Mouse (Mus musculus) kidney, embryonic 14.5 days (tissue): ENCODE results near the gene Olfr724. TPM values are rescaled to one million over a fixed set of nuclear protein-coding genes. Genes with fewer than 3 reads are reported as not detected.
"Not testable (repeated sequence)": the region's sequence is repeated elsewhere in the genome, so short reads cannot be mapped to it uniquely, and the experiment has no call there.

Experiments
- ATAC-seq: fragments of 200-750 bp; cut with Nextera tagmentation; 2 replicates; pipeline ENCODE4 v1.8.0; 2017; ENCODE audit warnings: moderate number of reproducible peaks, mild to moderate bottlenecking, moderate TSS enrichment, moderate library complexity; ENCODE audit not compliant: low FRiP score, low TSS enrichment
- H3K27ac ChIP-seq: fragments of 300-500 bp; sonication (generic); 2 replicates; pipeline ENCODE4 v1.5.1; 2014; ENCODE audit warnings: low read depth, mild to moderate bottlenecking, low read length, moderate library complexity, mixed read lengths
- H3K27me3 ChIP-seq: fragments of 300-500 bp; sonication (generic); 2 replicates; pipeline ENCODE4 v1.6.1; 2014; ENCODE audit warnings: mild to moderate bottlenecking, low read length; ENCODE audit not compliant: control insufficient read depth, insufficient read depth
- H3K36me3 ChIP-seq: fragments of 300-500 bp; sonication (generic); 2 replicates; pipeline ENCODE4 v1.6.1; 2014; ENCODE audit warnings: low read length, mixed read lengths; ENCODE audit not compliant: control insufficient read depth, insufficient read depth
- H3K4me1 ChIP-seq: fragments of 300-500 bp; sonication (generic); 2 replicates; pipeline ENCODE4 v1.6.1; 2014; ENCODE audit warnings: low read length, mixed read lengths; ENCODE audit not compliant: control insufficient read depth, insufficient read depth
- H3K4me2 ChIP-seq: fragments of 300-500 bp; sonication (generic); replicated peaks from 2 replicates; pipeline ENCODE4 v1.6.1; 2014; ENCODE audit warnings: low read depth, mild to moderate bottlenecking, low read length
- H3K4me3 ChIP-seq: fragments of 300-500 bp; sonication (generic); 2 replicates; pipeline ENCODE4 v1.5.1; 2014; ENCODE audit warnings: mild to moderate bottlenecking, low read length
- H3K9ac ChIP-seq: fragments of 300-500 bp; sonication (generic); 2 replicates; pipeline ENCODE4 v1.6.1; 2014; ENCODE audit warnings: low read depth, mild to moderate bottlenecking, low read length, moderate library complexity
- H3K9me3 ChIP-seq: fragments of 300-500 bp; sonication (generic); 2 replicates; pipeline ENCODE4 v1.6.1; 2016; ENCODE audit warnings: low read length; ENCODE audit not compliant: control insufficient read depth
- WGBS: fragments of 180-500 bp; shearing (Covaris S2); extraction: QIAGEN DNeasy Blood & Tissue Kit; methylation state at CpG from one replicate; pipeline ENCODE4 v1.1.7; 2014; 5-methylcytosine and 5-hydroxymethylcytosine counted together
- polyA plus RNA-seq: library from polyadenylated mRNA; unstranded; fragments of >200 nt; fragmentation: Nextera tagmentation; extraction: Ambion mirVana; gene quantifications from 2 replicates; pipeline ENCODE4 v1.2.1, GENCODE M21; 2014

Gene Olfr724
- polyA plus RNA-seq: not detected in 2 replicates

GRCm38 (mm10) chr14:49963174-49963573, at the start of gene Olfr724:
Olfr724 (minus strand) TSS chr14:49963274.
- 67% methylated on average over 1 of the region's 1 CpGs for WGBS
- not testable (repeated sequence) for H3K4me1 ChIP-seq, H3K9ac ChIP-seq, ATAC-seq, H3K36me3 ChIP-seq, H3K4me3 ChIP-seq, H3K9me3 ChIP-seq, H3K27me3 ChIP-seq, H3K4me2 ChIP-seq, H3K27ac ChIP-seq

GRCm38 (mm10) chr14:49955890-49956289, 7.2 kb downstream of the Olfr724 start:
- no peaks in the 10 kb centered on the region for H3K36me3 ChIP-seq
- no peak overlapping the region for H3K4me2 ChIP-seq
- no peaks in the 10 kb centered on the region for H3K4me1 ChIP-seq
- no peaks in the 10 kb centered on the region for H3K9me3 ChIP-seq
- no peak overlapping the region for H3K4me3 ChIP-seq
- H3K9ac ChIP-seq: no peak overlapping the region
- H3K27me3 ChIP-seq: no peaks in the 10 kb centered on the region
- WGBS: 28% methylated on average over 2 of the region's 2 CpGs
- no peak for ATAC-seq
- H3K27ac ChIP-seq: no peak overlapping the region

GRCm38 (mm10) chr14:49931687-49932086, 31.4 kb downstream of the Olfr724 start, which contains the start of gene Olfr723:
Olfr723 (minus strand) TSS chr14:49931787.
- not testable (repeated sequence) for H3K36me3 ChIP-seq, H3K27ac ChIP-seq, H3K4me1 ChIP-seq, H3K27me3 ChIP-seq, H3K4me2 ChIP-seq, ATAC-seq, H3K4me3 ChIP-seq, H3K9me3 ChIP-seq, H3K9ac ChIP-seq

Other genes starting within 250 kb of the Olfr724 start
- 3.5 and 5.2 TPM in 2 replicates for gene Armh4, start 179.9 kb downstream of the Olfr724 start, polyA plus RNA-seq
- gene Olfr722, start 61.3 kb downstream of the Olfr724 start, polyA plus RNA-seq: not detected in 2 replicates
- gene Olfr723, start 31.5 kb downstream of the Olfr724 start, polyA plus RNA-seq: not detected in 2 replicates
- gene Olfr725, start 77.1 kb upstream of the Olfr724 start, polyA plus RNA-seq: not detected in 2 replicates
- not detected in 2 replicates for gene Olfr726, start 127.7 kb upstream of the Olfr724 start, polyA plus RNA-seq
- not detected in 2 replicates for gene Olfr727, start 159.9 kb upstream of the Olfr724 start, polyA plus RNA-seq
- gene Olfr728, start 179.4 kb upstream of the Olfr724 start, polyA plus RNA-seq: not detected in 2 replicates
- not detected in 2 replicates for gene Olfr729, start 189.6 kb upstream of the Olfr724 start, polyA plus RNA-seq
- not detected in 2 replicates for gene Olfr730, start 224.9 kb upstream of the Olfr724 start, polyA plus RNA-seq